In the genomic region with DNA sequence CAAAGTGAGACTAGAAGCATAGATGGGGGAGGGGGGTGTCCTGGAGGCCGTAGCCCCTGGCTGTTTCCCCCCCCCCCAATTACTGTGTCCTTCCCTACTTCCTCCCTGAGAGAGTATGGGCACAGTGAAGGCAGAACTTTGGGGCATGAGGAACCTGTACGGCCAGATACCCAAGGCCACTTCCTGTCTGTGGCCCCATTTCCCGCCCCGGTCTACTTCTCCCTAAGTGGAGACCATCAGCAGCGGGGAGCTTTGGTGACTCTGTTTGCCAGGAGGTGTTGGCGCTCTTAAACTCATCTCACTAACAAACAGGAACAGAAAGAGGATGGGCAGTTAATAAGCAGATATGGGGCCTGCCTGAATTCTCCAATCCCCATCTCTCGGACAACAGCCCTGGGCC, we compare ENCODE assay signal across 26 mouse cellular contexts. TPM values are rescaled to one million over a fixed set of nuclear protein-coding genes. Genes with fewer than 3 reads are reported as not detected.
DNase-seq lines count a peak whose midpoint lies in the region; ATAC-seq and TF ChIP-seq lines count a peak whose summit lies in the region.
"Had no signal": no experiment of that assay in that cellular context is flagged by ENCODE, and none has a peak within 500 bp of the region (broad histone marks: within the 10 kb centered on the region; RNA-seq: fewer than 3 reads in every experiment).

No protein-coding gene starts in this region.

- no peaks in the 10 kb centered on the region for H3K9me3 ChIP-seq in kidney, embryonic 14.5 days (ENCODE audit: control insufficient read depth, low read length)
- H3K9me3 ChIP-seq in CH12.LX (replicated peaks; ENCODE audit: low read length): peaks cover 4% of the 10 kb centered on the region
- no peaks in the 10 kb centered on the region for H3K9me3 ChIP-seq in forebrain, embryonic 14.5 days (replicated peaks; ENCODE audit: control insufficient read depth, low read length)
- H3K9me3 ChIP-seq: embryonic facial prominence, embryonic 15.5 days; limb, embryonic 13.5 days had no signal

- DNase-seq in kidney, adult 11 months: no peak
- DNase-seq in CH12.LX (ENCODE audit: extremely low read depth): no peak
- DNase-seq in forebrain, embryonic 14.5 days (ENCODE audit: low spot score): no peak
- no peak for DNase-seq in left cerebral cortex, postnatal 25 days (ENCODE audit: low spot score in 2 of 2)
- no peak for DNase-seq in B cell, adult 2 months
- DNase-seq: adrenal gland, postnatal 36 days; cerebellum, adult 9-10 months; forebrain, postnatal 0 days; heart, postnatal 10 days; lung, adult 2 months; right cerebral cortex, postnatal 25 days had no signal

- H3K36me3 ChIP-seq in kidney, embryonic 14.5 days (ENCODE audit: control insufficient read depth, insufficient read depth, low read length): no peaks in the 10 kb centered on the region
- H3K36me3 ChIP-seq in CH12.LX (replicated peaks in 1 of 2; ENCODE audit: control insufficient read depth in 1 of 2, insufficient read depth in 1 of 2, low read length in 1 of 2): no peaks in the 10 kb centered on the region
- no peaks in the 10 kb centered on the region for H3K36me3 ChIP-seq in forebrain, embryonic 14.5 days (ENCODE audit: control insufficient read depth, insufficient read depth, low read length)
- H3K36me3 ChIP-seq: embryonic facial prominence, embryonic 15.5 days; limb, embryonic 13.5 days had no signal

- WGBS in kidney, embryonic 14.5 days: 76% methylated on average over 7 of the region's 7 CpGs
- 74% methylated on average over 7 of the region's 7 CpGs for WGBS in forebrain, embryonic 14.5 days

- dilution Hi-C loops in CH12.LX (cut with MboI; ENCODE audit: extremely low pct_ligation_motif_present, extremely low pct_unique_long_range_greater_than_20kb, low sequenced_read_pairs): no loop called here

- peak overlapping the region; percentile 47; the same call in 1 of the 2 replicates for H3K4me2 ChIP-seq in kidney, embryonic 14.5 days (replicated peaks; ENCODE audit: low read depth, low read length)
- H3K4me2 ChIP-seq in CH12.LX (ENCODE audit: insufficient read depth, low read depth, poor library complexity, severe bottlenecking): no peak overlapping the region
- no peak overlapping the region for H3K4me2 ChIP-seq in forebrain, embryonic 14.5 days (ENCODE audit: low read length)

- in situ Hi-C loops in CH12.LX (cut with MboI; ENCODE audit: low pct_ligation_motif_present, low pct_unique_long_range_greater_than_20kb, low sequenced_read_pairs): no loop called here

- H3K9ac ChIP-seq in kidney, embryonic 14.5 days (ENCODE audit: low read depth, low read length): no peak overlapping the region
- H3K9ac ChIP-seq in CH12.LX (ENCODE audit: insufficient read depth, low read depth): no peak overlapping the region
- H3K9ac ChIP-seq in forebrain, embryonic 14.5 days (ENCODE audit: low read length): no peak overlapping the region
- H3K9ac ChIP-seq: embryonic facial prominence, embryonic 15.5 days; forebrain, postnatal 0 days had no signal

- no peak for TF ChIP-seq EP300 in CH12.LX (IDR thresholded peaks at IDR 0.05; ENCODE audit: low read length)

- peaks cover 16% of the 10 kb centered on the region for H3K4me1 ChIP-seq in kidney, embryonic 14.5 days (ENCODE audit: control insufficient read depth, insufficient read depth, low read length)
- peaks cover 4 to 6% of the 10 kb centered on the region in 2 experiments; a peak in 2 of 4 replicates for H3K4me1 ChIP-seq in CH12.LX (ENCODE audit: control insufficient read depth in 1 of 2, insufficient read depth in 2 of 2)
- H3K4me1 ChIP-seq in forebrain, embryonic 14.5 days (ENCODE audit: control insufficient read depth, insufficient read depth, low read length): no peaks in the 10 kb centered on the region; the same call in 1 of the 2 replicates

- no peaks in the 10 kb centered on the region for H3K79me2 ChIP-seq in CH12.LX (replicated peaks; ENCODE audit: control insufficient read depth, extremely low read depth, insufficient read depth, poor library complexity, severe bottlenecking)

- no peak for ATAC-seq in kidney, embryonic 14.5 days (ENCODE audit: low FRiP score, low TSS enrichment)
- peak; percentile 62 to 74 for ATAC-seq in hematopoietic stem cell, adult 5-6 weeks (replicated peaks in 1 of 2; ENCODE audit: insufficient read depth in 1 of 2, low FRiP score in 2 of 2, low TSS enrichment in 1 of 2, low read depth in 1 of 2, poor library complexity in 2 of 2, severe bottlenecking in 2 of 2)
- ATAC-seq in megakaryocyte progenitor cell, adult 5-6 weeks (replicated peaks; ENCODE audit: poor library complexity): peak; percentile 89
- no peak for ATAC-seq in forebrain, embryonic 14.5 days
- ATAC-seq: forebrain, postnatal 0 days had no signal

- no peak overlapping the region for H3K27ac ChIP-seq in kidney, embryonic 14.5 days (ENCODE audit: low read depth, low read length)
- H3K27ac ChIP-seq in CH12.LX (ENCODE audit: insufficient read depth, low read depth): no peak overlapping the region
- H3K27ac ChIP-seq in forebrain, embryonic 14.5 days (ENCODE audit: low read depth, low read length): no peak overlapping the region
- H3K27ac ChIP-seq: embryonic facial prominence, embryonic 15.5 days; hindbrain, embryonic 14.5 days; limb, embryonic 13.5 days had no signal

- intact Hi-C loops in left cerebral cortex, postnatal 25 days (cut with DNase I): no loop called here

- no peak for TF ChIP-seq POLR2A in CH12.LX (IDR thresholded peaks at IDR 0.05; ENCODE audit: low read depth, low read length)

- no peak for TF ChIP-seq CTCF in CH12.LX (conservative IDR thresholded peaks at IDR 0.05 in 1 of 2, IDR thresholded peaks at IDR 0.05 in 1 of 2; ENCODE audit: low read depth in 2 of 2, low read length in 2 of 2)

- no peak for TF ChIP-seq RAD21 in CH12.LX (IDR thresholded peaks at IDR 0.05; ENCODE audit: low read depth, low read length)

- H3K4me3 ChIP-seq in kidney, embryonic 14.5 days (ENCODE audit: low read length): no peak overlapping the region
- H3K4me3 ChIP-seq in CH12.LX (replicated peaks in 1 of 3; ENCODE audit: low read depth in 2 of 3, low read length in 2 of 3, poor library complexity in 1 of 3): no peak overlapping the region
- H3K4me3 ChIP-seq in forebrain, embryonic 14.5 days (ENCODE audit: low read depth, low read length): no peak overlapping the region

- H3K27me3 ChIP-seq in kidney, embryonic 14.5 days (ENCODE audit: control insufficient read depth, insufficient read depth, low read length): peaks cover 32% of the 10 kb centered on the region
- peaks cover 9% of the 10 kb centered on the region for H3K27me3 ChIP-seq in CH12.LX (replicated peaks)
- H3K27me3 ChIP-seq in forebrain, embryonic 14.5 days (replicated peaks; ENCODE audit: control insufficient read depth, insufficient read depth, low read length): peaks cover 31% of the 10 kb centered on the region

RNA-seq across cellular contexts. Expression of a gene that starts 0.6 kb away (rescaled TPM):
- not detected in 2 replicates for polyA plus RNA-seq in kidney, embryonic 14.5 days (2014; fragmentation: Nextera tagmentation; extraction: Ambion mirVana)
- not detected in 2 replicates for total RNA-seq in CH12.LX (2012; rRNA removed)
- total RNA-seq in CH12.LX (2014; rRNA removed): not detected in 2 replicates
- not detected in 2 replicates for polyA plus RNA-seq in CH12.LX (2012; ENCODE audit: insufficient read length, low read depth)
- not detected in 2 replicates for total RNA-seq in hematopoietic stem cell, adult 5-6 weeks (2017)
- total RNA-seq in megakaryocyte progenitor cell, adult 5-6 weeks (2015): not detected in 2 replicates
- total RNA-seq in megakaryocyte progenitor cell, adult 5-6 weeks (2017): not detected in 2 replicates
- not detected in 2 replicates for polyA plus RNA-seq in forebrain, embryonic 14.5 days (2014; fragmentation: Nextera tagmentation; extraction: Ambion mirVana)
- total RNA-seq in left cerebral cortex, postnatal 25 days (2021): under 1 TPM; 0.46 to 0.50 TPM
- total RNA-seq: gastrocnemius, postnatal 4 days; heart, postnatal 10 days had no signal
- polyA plus RNA-seq: C2C12; forebrain, postnatal 0 days; heart, embryonic 11.5 days; intestine, embryonic 14.5 days; kidney, embryonic 16.5 days; limb, embryonic 13.5 days; midbrain, embryonic 11.5 days had no signal

RNA-seq across cellular contexts. Expression of a gene that starts 6.9 kb away (rescaled TPM):
- polyA plus RNA-seq in kidney, embryonic 14.5 days (2014; fragmentation: Nextera tagmentation; extraction: Ambion mirVana): not detected in 2 replicates
- total RNA-seq in CH12.LX (2012; rRNA removed) (not detected in 2 replicates), CH12.LX (2014; rRNA removed) (not detected in 2 replicates)
- not detected in 2 replicates for polyA plus RNA-seq in CH12.LX (2012; ENCODE audit: insufficient read length, low read depth)
- total RNA-seq in hematopoietic stem cell, adult 5-6 weeks (2017): not detected in 2 replicates
- total RNA-seq in megakaryocyte progenitor cell, adult 5-6 weeks (2015): not detected in 2 replicates
- total RNA-seq in megakaryocyte progenitor cell, adult 5-6 weeks (2017): not detected in 2 replicates
- polyA plus RNA-seq in forebrain, embryonic 14.5 days (2014; fragmentation: Nextera tagmentation; extraction: Ambion mirVana): not detected in 2 replicates
- total RNA-seq in left cerebral cortex, postnatal 25 days (2021): not detected
- total RNA-seq: adrenal gland, postnatal 36 days; forebrain, postnatal 0 days; gastrocnemius, postnatal 4 days; heart, postnatal 10 days; layer of hippocampus, postnatal 14 days had no signal
- polyA plus RNA-seq: C2C12; embryonic facial prominence, embryonic 15.5 days; forebrain, postnatal 0 days; heart, embryonic 11.5 days; hindbrain, embryonic 14.5 days; kidney, embryonic 16.5 days; limb, embryonic 13.5 days; lung, adult 2 months; midbrain, embryonic 11.5 days; neural tube, embryonic 14.5 days had no signal

RNA-seq across cellular contexts. Expression of a gene that starts 25.0 kb away (rescaled TPM):
- not detected in 2 replicates for polyA plus RNA-seq in kidney, embryonic 14.5 days (2014; fragmentation: Nextera tagmentation; extraction: Ambion mirVana)
- total RNA-seq in CH12.LX (2012; rRNA removed) (not detected in 2 replicates), CH12.LX (2014; rRNA removed) (not detected in 2 replicates)
- not detected in 2 replicates for polyA plus RNA-seq in CH12.LX (2012; ENCODE audit: insufficient read length, low read depth)
- not detected in 2 replicates for total RNA-seq in hematopoietic stem cell, adult 5-6 weeks (2017)
- not detected in 2 replicates for total RNA-seq in megakaryocyte progenitor cell, adult 5-6 weeks (2015)
- total RNA-seq in megakaryocyte progenitor cell, adult 5-6 weeks (2017): not detected in 2 replicates
- polyA plus RNA-seq in forebrain, embryonic 14.5 days (2014; fragmentation: Nextera tagmentation; extraction: Ambion mirVana): not detected in 2 replicates
- total RNA-seq in left cerebral cortex, postnatal 25 days (2021): not detected
- total RNA-seq: adrenal gland, postnatal 36 days; forebrain, postnatal 0 days; gastrocnemius, postnatal 4 days; heart, postnatal 10 days; layer of hippocampus, postnatal 14 days had no signal
- polyA plus RNA-seq: C2C12; embryonic facial prominence, embryonic 15.5 days; forebrain, postnatal 0 days; heart, embryonic 11.5 days; hindbrain, embryonic 14.5 days; intestine, embryonic 14.5 days; kidney, embryonic 16.5 days; limb, embryonic 13.5 days; lung, adult 2 months; midbrain, embryonic 11.5 days; neural tube, embryonic 14.5 days; stomach, embryonic 16.5 days had no signal

RNA-seq across cellular contexts. Expression of a gene that starts 37.4 kb away (rescaled TPM):
- polyA plus RNA-seq in kidney, embryonic 14.5 days (2014; fragmentation: Nextera tagmentation; extraction: Ambion mirVana): not detected in 2 replicates
- total RNA-seq in CH12.LX (2012; rRNA removed) (not detected in 2 replicates), CH12.LX (2014; rRNA removed) (not detected in 2 replicates)
- polyA plus RNA-seq in CH12.LX (2012; ENCODE audit: insufficient read length, low read depth): not detected in 2 replicates
- total RNA-seq in hematopoietic stem cell, adult 5-6 weeks (2017): not detected in 2 replicates
- total RNA-seq in megakaryocyte progenitor cell, adult 5-6 weeks (2015): not detected in 2 replicates
- total RNA-seq in megakaryocyte progenitor cell, adult 5-6 weeks (2017): not detected in 2 replicates
- not detected in 2 replicates for polyA plus RNA-seq in forebrain, embryonic 14.5 days (2014; fragmentation: Nextera tagmentation; extraction: Ambion mirVana)
- not detected for total RNA-seq in left cerebral cortex, postnatal 25 days (2021)
- total RNA-seq: adrenal gland, postnatal 36 days; forebrain, postnatal 0 days; gastrocnemius, postnatal 4 days; heart, postnatal 10 days; layer of hippocampus, postnatal 14 days had no signal
- polyA plus RNA-seq: C2C12; embryonic facial prominence, embryonic 15.5 days; forebrain, postnatal 0 days; heart, embryonic 11.5 days; hindbrain, embryonic 14.5 days; intestine, embryonic 14.5 days; kidney, embryonic 16.5 days; limb, embryonic 13.5 days; lung, adult 2 months; midbrain, embryonic 11.5 days; neural tube, embryonic 14.5 days; stomach, embryonic 16.5 days had no signal

RNA-seq across cellular contexts. Expression of a gene that starts 50.3 kb away (rescaled TPM):
- polyA plus RNA-seq in kidney, embryonic 14.5 days (2014; fragmentation: Nextera tagmentation; extraction: Ambion mirVana): 33.3 and 34.9 TPM in 2 replicates
- 7.7 and 10.0 TPM in 2 replicates for total RNA-seq in CH12.LX (2012; rRNA removed)
- 2.7 and 3.7 TPM in 2 replicates for total RNA-seq in CH12.LX (2014; rRNA removed)
- 18.0 and 24.6 TPM in 2 replicates for polyA plus RNA-seq in CH12.LX (2012; ENCODE audit: insufficient read length, low read depth)
- total RNA-seq in hematopoietic stem cell, adult 5-6 weeks (2017): 5.2 and 6.3 TPM in 2 replicates
- total RNA-seq in megakaryocyte progenitor cell, adult 5-6 weeks (2015): 20.7 TPM in 2 replicates
- 2.7 and 4.3 TPM in 2 replicates for total RNA-seq in megakaryocyte progenitor cell, adult 5-6 weeks (2017)
- 20.1 and 24.1 TPM in 2 replicates for polyA plus RNA-seq in forebrain, embryonic 14.5 days (2014; fragmentation: Nextera tagmentation; extraction: Ambion mirVana)
- 10 to 100 TPM; 65.2 to 68.7 TPM for total RNA-seq in left cerebral cortex, postnatal 25 days (2021)

Comparison
In these comparisons a context has a peak if more than half of its experiments do, and no peak if none do; other contexts are left out.
1. ATAC-seq: peak in hematopoietic stem cell, adult 5-6 weeks (2 of 2) and megakaryocyte progenitor cell, adult 5-6 weeks (single experiment); none in kidney, embryonic 14.5 days (single experiment) and forebrain, embryonic 14.5 days (single experiment).